Mouse (Mus musculus) myocyte (in vitro differentiated cells): ENCODE measurements around the gene Zfpm1.

Experiments used
- MAX ChIP-seq: IDR thresholded peaks from one replicate; pipeline ENCODE4 v1.6.1; 2011; ENCODE audit warnings: low read depth, mild to moderate bottlenecking, control low read depth
- MYOG ChIP-seq, 3 experiments: IDR thresholded peaks; one replicate each; pipeline ENCODE4 v1.6.1; 2011; ENCODE audit warnings: control low read depth in 2 of 3, low read depth in 2 of 3, mild to moderate bottlenecking in 2 of 3; ENCODE audit not compliant: insufficient read length in 2 of 3, control insufficient read depth in 1 of 3, insufficient read depth in 1 of 3
- POLR2A ChIP-seq: IDR thresholded peaks from one replicate; pipeline ENCODE4 v1.6.1; 2011; ENCODE audit warnings: low read depth, mild to moderate bottlenecking, control low read depth, moderate library complexity; ENCODE audit not compliant: insufficient read length
- POLR2AphosphoS2 ChIP-seq: IDR thresholded peaks from one replicate; pipeline ENCODE4 v1.6.1; 2011; ENCODE audit warnings: low read depth, control low read depth; ENCODE audit not compliant: insufficient read length

GRCm38 (mm10) chr8:122291075-122291474, 9.1 kb downstream of the Zfpm1 start:
- TF ChIP-seq MAX (no peak), POLR2A (no peak), POLR2AphosphoS2 (no peak), MYOG (IDR thresholded peaks at IDR 0.05; ENCODE audit: control insufficient read depth in 1 of 3, insufficient read depth in 1 of 3, insufficient read length in 2 of 3, low read depth in 2 of 3) (no peak)
